Mouse (Mus musculus): ENCODE results near the gene Sema4d.

GRCm38 (mm10) chr13:51778983-51779962, 14.3 kb downstream of the Sema4d start:
- TF ChIP-seq HCFC1 (IDR thresholded peaks at IDR 0.05; ENCODE audit: borderline replicate concordance, insufficient read depth, low read length) (no peak), ZNF384 (IDR thresholded peaks at IDR 0.05; ENCODE audit: low read depth, low read length) (no peak)
